Mouse (Mus musculus) heart, adult 2 months (tissue): ENCODE data around the gene Eefsec. TPM values are rescaled to one million over a fixed set of nuclear protein-coding genes. Genes with fewer than 3 reads are reported as not detected.

Source experiments
- DNase-seq, 2 experiments: peaks; one replicate each; pipeline ENCODE4 v3.0.0; 2021
- H3K27ac ChIP-seq: fragments of 200-600 bp; 2 replicates; pipeline ENCODE4 v1.8.1; 2022
- H3K27me3 ChIP-seq: fragments of 200-500 bp; 2 replicates; pipeline ENCODE4 v1.6.1; 2012; ENCODE audit warnings: mild to moderate bottlenecking, low read length, inconsistent platforms, mixed read lengths; ENCODE audit not compliant: control insufficient read depth, insufficient read depth
- H3K36me3 ChIP-seq: fragments of 200-500 bp; 2 replicates; pipeline ENCODE4 v1.6.1; 2012; ENCODE audit warnings: low read length, inconsistent platforms; ENCODE audit not compliant: control insufficient read depth, insufficient read depth
- H3K4me1 ChIP-seq: fragments of 200-500 bp; 2 replicates; pipeline ENCODE4 v1.6.1; 2011; ENCODE audit warnings: low read length; ENCODE audit not compliant: control insufficient read depth, insufficient read depth
- H3K4me3 ChIP-seq: fragments of 200-600 bp; 2 replicates; pipeline ENCODE4 v1.8.1; 2022
- H3K79me2 ChIP-seq: fragments of 200-500 bp; replicated peaks from 2 replicates; pipeline ENCODE4 v1.6.1; 2012; ENCODE audit warnings: mild to moderate bottlenecking, inconsistent platforms, low read length, moderate library complexity, mixed read lengths; ENCODE audit not compliant: control insufficient read depth, insufficient read depth
- H3K9ac ChIP-seq: fragments of 200-500 bp; 2 replicates; pipeline ENCODE4 v1.6.1; 2012; ENCODE audit warnings: low read depth, mild to moderate bottlenecking, control low read depth, inconsistent platforms, low read length, mixed read lengths
- CTCF ChIP-seq: fragments of 200-600 bp; IDR thresholded peaks from 2 replicates; pipeline ENCODE4 v1.8.1; 2022; ENCODE audit warnings: antibody characterized with exemption, mild to moderate bottlenecking, moderate library complexity
- EP300 ChIP-seq: fragments of 200-500 bp; IDR thresholded peaks from 2 replicates; pipeline ENCODE4 v1.6.1; 2011; ENCODE audit warnings: low read depth, low read length, control low read depth; ENCODE audit not compliant: insufficient read depth
- POLR2A ChIP-seq: fragments of 200-500 bp; IDR thresholded peaks from 2 replicates; pipeline ENCODE4 v1.6.1; 2011; ENCODE audit warnings: mild to moderate bottlenecking, low read depth, low read length, control low read depth; ENCODE audit not compliant: insufficient read depth
- WGBS: fragments of 180-500 bp; shearing (Covaris S2); methylation state at CpG from one replicate; pipeline ENCODE4 v1.1.7; 2018; 5-methylcytosine and 5-hydroxymethylcytosine counted together
- intact Hi-C: fragments of 180-260 bp; cut with DNase I; formaldehyde crosslinking; loops from one replicate; pipeline ENCODE4 v1.15.1; 2025
- polyA plus RNA-seq: library from polyadenylated mRNA; depleted of rRNA; stranded (reverse); fragments of >200 nt; gene quantifications from 2 replicates; pipeline ENCODE4 v1.2.3, GENCODE M21; 2012
- total RNA-seq, 2 experiments: library from RNA; stranded (reverse); gene quantifications; 2 replicates each; pipeline ENCODE4 v1.2.3; 2021

Eefsec gene
- total and polyA plus RNA-seq, 3 experiments = 6.2 to 8.9 (median 6.6) TPM

DNA sequence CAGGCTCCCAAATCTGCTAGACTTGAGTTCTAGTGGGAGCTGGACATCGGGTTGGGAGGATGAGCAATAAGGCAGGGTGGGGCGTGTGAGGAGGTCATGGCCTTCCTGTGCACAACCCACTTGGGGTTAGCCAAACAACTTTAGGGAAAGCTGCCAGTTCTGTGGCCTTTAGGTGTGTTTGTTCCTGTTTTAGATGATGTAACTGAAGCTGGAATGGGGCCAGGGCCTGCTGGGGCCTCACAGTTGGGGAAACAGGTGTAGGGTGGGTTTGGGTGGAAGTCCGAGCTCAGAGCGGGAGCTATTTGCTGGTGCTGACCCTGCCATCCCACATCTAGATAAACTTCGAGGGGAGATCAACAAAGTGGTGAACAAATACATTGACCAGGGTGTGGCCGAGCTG is 39.0 kb upstream of the Eefsec start:
- Histone ChIP-seq H3K27ac (no peak overlapping the region), H3K36me3 (no peaks in the 10 kb centered on the region), H3K27me3 (no peaks in the 10 kb centered on the region), H3K79me2 (no peaks in the 10 kb centered on the region), H3K9ac (no peak overlapping the region), H3K4me3 (no peak overlapping the region), H3K4me1 (peaks cover 9% of the 10 kb centered on the region)
- intact Hi-C loops = no loop called here
- TF ChIP-seq POLR2A (no peak), EP300 (no peak), CTCF (no peak)
- DNase-seq = peak; percentile 39 to 40
- WGBS = 63% methylated on average over 6 of the region's 6 CpGs

DNA sequence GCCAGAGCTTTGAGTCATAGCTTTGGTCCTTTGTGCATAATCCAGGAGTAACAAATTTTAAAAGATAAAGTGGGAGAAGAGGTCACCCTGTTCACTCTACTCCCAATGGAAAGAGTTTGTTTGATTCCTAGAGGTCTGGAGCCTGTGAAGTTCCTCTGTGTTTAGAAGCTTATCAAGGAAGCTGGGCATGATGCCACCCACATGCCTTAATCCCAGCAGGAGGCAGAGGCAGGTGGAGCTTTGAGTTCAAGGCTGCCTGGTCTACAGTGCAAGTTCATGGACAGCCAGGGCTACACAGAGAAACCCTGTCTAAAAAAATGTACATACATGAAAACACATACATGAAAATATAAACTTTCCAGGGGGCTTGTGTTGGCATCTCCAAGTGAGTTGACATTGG is 37.6 kb upstream of the Eefsec start:
- Histone ChIP-seq H3K27me3 (no peaks in the 10 kb centered on the region), H3K27ac (no peak overlapping the region), H3K4me3 (no peak overlapping the region), H3K36me3 (no peaks in the 10 kb centered on the region), H3K4me1 (peaks cover 9% of the 10 kb centered on the region), H3K79me2 (no peaks in the 10 kb centered on the region), H3K9ac (no peak overlapping the region)
- DNase-seq = no peak
- TF ChIP-seq CTCF (no peak), POLR2A (no peak), EP300 (no peak)
- intact Hi-C loops = loop anchor here (5.0 kb wide), 1 partner anchor 292 kb away; the partner anchor contains the start of gene Gata2

GRCm38 (mm10) chr6:88483111-88483510 is 36.8 kb upstream of the Eefsec start:
- TF ChIP-seq POLR2A (no peak), EP300 (no peak), CTCF (no peak)
- Histone ChIP-seq H3K79me2 (no peaks in the 10 kb centered on the region), H3K27ac (no peak overlapping the region), H3K27me3 (no peaks in the 10 kb centered on the region), H3K4me3 (no peak overlapping the region), H3K36me3 (no peaks in the 10 kb centered on the region), H3K4me1 (peaks cover 9% of the 10 kb centered on the region), H3K9ac (no peak overlapping the region)
- DNase-seq = peak in 1 of 2 experiments; percentile 33
- 28% methylated on average over 7 of the region's 7 CpGs for WGBS
- intact Hi-C loops = loop anchor here (5.0 kb wide), 1 partner anchor 291 kb away; the partner anchor contains the start of gene Gata2

- no peak overlapping the region for H3K4me3 ChIP-seq
- no peaks in the 10 kb centered on the region for H3K27me3 ChIP-seq
- H3K79me2 ChIP-seq = no peaks in the 10 kb centered on the region
- intact Hi-C loops = loop anchor here (5.0 kb wide), 1 partner anchor 288 kb away; the partner anchor contains the start of gene Gata2
- H3K36me3 ChIP-seq = no peaks in the 10 kb centered on the region
- no peak overlapping the region for H3K9ac ChIP-seq
- no peak for TF ChIP-seq POLR2A
- 56% methylated on average over 6 of the region's 6 CpGs for WGBS
- H3K4me1 ChIP-seq = peaks cover 9% of the 10 kb centered on the region
- H3K27ac ChIP-seq = no peak overlapping the region
- no peak for DNase-seq
These were observed 34.1 kb upstream of the Eefsec start for GRCm38 (mm10) chr6:88480421-88480820.

- intact Hi-C loops = loop anchor here (5.0 kb wide), 1 partner anchor 47 kb away; the partner anchor contains the start of gene Sec61a1
- WGBS = 68% methylated on average over 6 of the region's 6 CpGs
- H3K27ac ChIP-seq = no peak overlapping the region
- H3K4me3 ChIP-seq = no peak overlapping the region
- TF ChIP-seq POLR2A (no peak), EP300 (no peak), CTCF (no peak)
- peaks cover 3% of the 10 kb centered on the region; the same call in 1 of the 2 replicates for H3K36me3 ChIP-seq
- peaks cover 2% of the 10 kb centered on the region; the same call in 1 of the 2 replicates for H3K4me1 ChIP-seq
- no peaks in the 10 kb centered on the region for H3K27me3 ChIP-seq
- peaks cover 1% of the 10 kb centered on the region for H3K79me2 ChIP-seq
- no peak for DNase-seq
- no peak overlapping the region for H3K9ac ChIP-seq
These were observed 23.5 kb upstream of the Eefsec start for GRCm38 (mm10) chr6:88469878-88470277.

DNA sequence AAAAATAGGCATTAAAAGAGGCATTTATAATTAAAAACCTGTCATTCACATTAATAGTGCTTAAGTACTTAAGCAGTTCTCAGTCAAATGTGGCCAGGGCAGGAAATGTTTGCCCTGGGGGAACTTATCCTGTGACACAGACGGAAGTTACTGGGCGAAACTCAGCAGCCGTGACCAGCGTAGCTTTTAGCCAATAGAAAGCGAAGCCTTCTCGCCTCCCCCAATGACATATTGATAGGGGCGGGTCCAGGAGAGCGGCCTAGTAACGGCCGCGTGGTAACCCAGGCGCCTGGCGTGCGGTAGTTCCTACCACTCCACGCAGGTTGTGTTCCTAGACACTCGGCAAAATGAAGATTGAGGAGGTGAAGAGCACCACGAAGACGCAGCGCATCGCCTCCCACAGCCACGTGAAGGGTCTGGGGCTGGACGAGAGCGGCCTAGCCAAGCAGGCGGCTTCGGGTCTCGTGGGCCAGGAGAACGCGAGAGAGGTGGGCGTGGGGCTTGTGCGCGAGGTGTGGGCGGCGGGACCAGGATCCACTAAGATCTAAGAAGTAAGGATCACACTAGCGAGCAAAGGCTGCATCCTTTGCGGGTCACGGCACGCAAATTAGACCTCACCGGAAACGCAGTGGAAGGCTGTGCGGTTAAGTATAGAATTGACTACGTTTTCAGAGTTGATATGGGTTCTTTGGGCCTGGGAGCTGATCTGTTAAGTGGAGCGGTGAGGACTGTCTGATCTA is 19.0 kb upstream of the Eefsec start, which contains the start of gene Ruvbl1:
Ruvbl1 (plus strand) TSS at position 229 of the 740 bp plus-strand sequence.
- Histone ChIP-seq H3K36me3 (peaks cover 3% of the 10 kb centered on the region; the same call in 1 of the 2 replicates), H3K27me3 (no peaks in the 10 kb centered on the region), H3K27ac (peak within 1 kb of the TSS; percentile 54), H3K79me2 (peaks cover 1% of the 10 kb centered on the region), H3K4me3 (peak within 1 kb of the TSS; percentile 69), H3K4me1 (peaks cover 2% of the 10 kb centered on the region; the same call in 1 of the 2 replicates), H3K9ac (peak within 1 kb of the TSS; percentile 78)
- WGBS = under 1% methylated on average over 42 of the region's 42 CpGs
- DNase-seq = peak; percentile 89 to 92
- intact Hi-C loops = loop anchor here (1.0 to 5.0 kb wide), 2 partner anchors 19 to 52 kb away; partner anchors contain the start of genes Eefsec and Sec61a1
- TF ChIP-seq CTCF (no peak), EP300 (0 out of 2 replicates have a peak, but pooled peaks have one; percentile 40)
